Mouse (Mus musculus) adrenal gland, postnatal 14 days (tissue): Measurements from ENCODE around the gene Uchl4. TPM values are rescaled to one million over a fixed set of nuclear protein-coding genes. Genes with fewer than 3 reads are reported as not detected.

Experiments used
- DNase-seq: peaks from one replicate; pipeline ENCODE4 v3.0.0; 2021; ENCODE audit warnings: mixed read lengths
- microRNA-seq, 2 experiments: library from miRNA; unstranded; fragments of <30 nt; microRNA quantifications; one replicate each; pipeline ENCODE4 v1.2.0; 2021
- total RNA-seq: library from RNA; stranded (reverse); gene quantifications from 2 replicates; pipeline ENCODE4 v1.2.3, GENCODE M21; 2021

Gene Uchl4
- total RNA-seq, 1 experiment from 2014 or later, result 3.0 TPM

DNA sequence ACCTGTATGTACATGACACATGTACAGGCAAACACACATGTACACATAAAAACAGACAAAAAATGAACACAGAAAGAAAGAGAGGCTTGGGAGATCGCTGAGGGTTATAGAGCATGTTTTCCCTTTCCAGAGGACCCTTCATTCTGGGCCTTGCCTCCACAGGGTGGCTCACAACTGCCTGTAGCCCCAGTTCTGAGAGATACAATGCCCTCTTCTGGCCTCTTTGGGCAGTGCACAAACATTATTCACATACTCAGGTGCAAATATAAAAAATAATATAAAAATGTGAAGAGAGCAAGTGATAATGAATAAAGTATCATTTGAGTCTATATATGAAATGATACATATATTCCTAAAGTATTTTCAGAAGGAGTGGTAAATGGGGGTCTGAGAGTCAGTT, 39.9 kb downstream of the Uchl4 start:
- peak; percentile 21 for DNase-seq

DNA sequence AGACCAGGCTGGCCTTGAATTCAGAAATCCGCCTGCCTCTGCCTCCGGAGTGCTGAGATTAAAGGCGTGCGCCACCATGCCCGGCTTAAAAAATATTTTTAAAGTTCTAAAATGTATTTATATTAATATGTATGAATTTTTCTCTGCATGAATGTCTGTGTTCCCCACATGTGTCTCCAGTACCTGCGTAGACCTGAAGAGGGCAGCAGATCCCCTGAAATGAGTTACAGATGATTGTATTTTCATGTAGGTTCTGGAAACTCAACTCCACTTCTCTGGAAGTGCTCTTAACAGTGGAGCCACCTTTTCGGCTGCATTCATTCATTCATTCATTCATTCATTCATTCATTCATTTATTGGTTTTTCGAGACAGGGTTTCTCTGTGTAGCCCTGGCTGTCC, 42.7 kb downstream of the Uchl4 start:
- peak; percentile 81 for DNase-seq

DNA sequence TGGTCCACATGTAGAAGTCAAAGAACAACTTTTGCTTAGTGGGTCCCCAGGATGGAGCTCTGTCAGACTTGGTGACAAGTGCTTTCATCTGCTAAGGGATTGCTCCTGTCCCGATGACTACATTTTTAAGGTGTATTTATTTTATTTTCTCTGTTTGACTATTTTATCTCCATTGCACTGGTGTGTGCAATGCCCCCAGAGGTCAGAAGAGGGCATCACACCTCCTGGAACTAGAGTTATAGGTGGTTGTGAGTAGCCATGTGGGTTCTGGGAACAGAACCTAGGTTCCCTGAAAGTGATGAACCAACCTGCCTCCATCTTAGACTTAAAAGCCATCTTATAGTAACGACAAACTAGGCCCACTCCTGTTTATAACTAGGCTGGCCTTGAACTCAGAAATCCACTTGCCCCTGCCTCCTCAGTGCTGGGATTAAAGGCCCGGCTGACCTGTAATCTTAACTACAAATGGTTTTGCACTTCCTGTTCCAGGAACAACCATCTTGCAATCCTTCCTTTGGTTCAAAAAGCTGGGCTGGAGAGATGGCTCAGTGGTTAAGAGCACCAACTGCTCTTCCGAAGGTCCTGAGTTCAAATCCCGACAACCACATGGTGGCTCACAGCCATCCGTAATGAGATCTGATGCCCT, 43.8 kb downstream of the Uchl4 start:
- no peak for DNase-seq

GRCm38 (mm10) chr9:64281105-64281780, 46.2 kb downstream of the Uchl4 start, which contains the start of gene Tipin:
Tipin (plus strand) TSS chr9:64281581.
- peak; percentile 97 for DNase-seq

GRCm38 (mm10) chr9:64281781-64282178, 46.8 kb downstream of the Uchl4 start:
- no peak for DNase-seq

DNA sequence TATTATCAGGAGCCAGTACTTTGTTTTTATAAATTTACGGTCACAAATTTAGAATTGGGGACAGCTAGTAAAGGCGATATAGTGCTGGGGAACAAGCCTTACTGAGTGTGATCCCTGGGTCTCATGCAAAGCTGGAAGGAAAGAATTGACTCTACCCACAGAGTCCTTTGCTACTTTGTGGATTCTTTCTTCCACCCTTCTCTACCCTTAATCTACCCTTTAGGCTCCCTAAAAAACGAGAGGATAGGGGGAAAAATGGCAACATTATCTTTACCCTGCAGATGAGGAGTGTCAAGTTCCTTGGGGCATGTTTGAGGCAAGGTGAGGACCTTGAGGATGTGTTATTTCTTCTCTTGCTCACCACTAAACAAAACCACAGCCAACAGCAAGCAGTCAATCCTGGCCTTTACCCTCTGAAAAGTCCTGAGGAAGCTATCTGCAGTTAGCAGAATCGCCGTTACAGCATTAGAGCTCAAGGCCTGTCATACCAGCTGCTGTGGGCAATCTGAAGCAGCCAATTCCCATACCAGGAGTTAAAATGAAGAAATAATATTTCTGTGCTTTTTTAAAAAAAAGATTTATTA, 47.5 kb downstream of the Uchl4 start:
- no peak for DNase-seq

Small RNAs within 50 kb of the gene (microRNA-seq; reads per million reads assigned to microRNA genes)
- 0 reads per million in 2 experiments for gene Gm24106

Other genes starting within 250 kb of the Uchl4 start
- gene Smad6, start 213.1 kb upstream of the Uchl4 start, total RNA-seq, result 11.1 and 12.0 TPM in 2 replicates
- 1.6 and 1.9 TPM in 2 replicates for gene Lctl, start 118.1 kb upstream of the Uchl4 start, total RNA-seq
- gene Zwilch, start 62.1 kb upstream of the Uchl4 start, total RNA-seq, result 6.3 and 7.0 TPM in 2 replicates
- 872 and 1,008 TPM in 2 replicates for gene Rpl4, start 61.8 kb upstream of the Uchl4 start, total RNA-seq
- gene Snapc5, start 55.9 kb upstream of the Uchl4 start, total RNA-seq, result 20.4 and 22.9 TPM in 2 replicates
- 55.4 and 58.9 TPM in 2 replicates for gene Map2k1, start 18.4 kb downstream of the Uchl4 start, total RNA-seq
- 29.8 and 32.3 TPM in 2 replicates for gene Tipin, start 46.4 kb downstream of the Uchl4 start, total RNA-seq
- 16.8 and 20.1 TPM in 2 replicates for gene Dis3l, start 106.1 kb downstream of the Uchl4 start, total RNA-seq
- gene Megf11, start 150.4 kb downstream of the Uchl4 start, total RNA-seq, result 1.0 and 2.0 TPM in 2 replicates